Mouse (Mus musculus) kidney, adult 11 months (tissue): Measurements from ENCODE around the gene Pdzd2.

Experiments
- DNase-seq: peaks from one replicate; pipeline ENCODE4 v3.0.0; 2022

The Pdzd2 gene

GRCm38 (mm10) chr15:12424187-12424586 is 315.5 kb downstream of the Pdzd2 start:
- DNase-seq: no peak

GRCm38 (mm10) chr15:12420915-12421314 is 318.8 kb downstream of the Pdzd2 start:
- no peak for DNase-seq

GRCm38 (mm10) chr15:12420376-12420775 is 319.3 kb downstream of the Pdzd2 start:
- no peak for DNase-seq

DNA sequence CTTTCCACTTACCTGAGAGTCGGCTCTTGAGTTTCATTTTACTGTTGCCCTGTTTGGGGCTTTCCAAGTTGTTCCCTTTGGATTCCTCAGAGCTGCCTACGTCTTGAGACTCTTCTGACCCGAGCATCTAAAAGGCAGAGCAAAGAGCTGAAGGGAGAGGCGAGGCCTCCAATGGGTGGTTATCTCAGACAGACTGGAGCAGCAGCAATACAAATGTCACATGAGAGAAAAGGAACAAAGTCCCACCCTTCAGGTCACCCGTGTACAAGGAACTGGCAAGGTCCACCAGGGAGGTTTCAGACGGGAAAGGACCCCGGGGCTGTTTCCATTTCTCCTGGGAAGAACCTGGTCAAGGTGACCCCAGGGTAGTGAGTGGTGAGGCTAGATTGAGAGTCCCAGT is 320.3 kb downstream of the Pdzd2 start:
- DNase-seq: peak; percentile 14

GRCm38 (mm10) chr15:12415536-12416200 is 324.1 kb downstream of the Pdzd2 start:
- no peak for DNase-seq

GRCm38 (mm10) chr15:12414696-12415095 is 325.0 kb downstream of the Pdzd2 start:
- DNase-seq: no peak

DNA sequence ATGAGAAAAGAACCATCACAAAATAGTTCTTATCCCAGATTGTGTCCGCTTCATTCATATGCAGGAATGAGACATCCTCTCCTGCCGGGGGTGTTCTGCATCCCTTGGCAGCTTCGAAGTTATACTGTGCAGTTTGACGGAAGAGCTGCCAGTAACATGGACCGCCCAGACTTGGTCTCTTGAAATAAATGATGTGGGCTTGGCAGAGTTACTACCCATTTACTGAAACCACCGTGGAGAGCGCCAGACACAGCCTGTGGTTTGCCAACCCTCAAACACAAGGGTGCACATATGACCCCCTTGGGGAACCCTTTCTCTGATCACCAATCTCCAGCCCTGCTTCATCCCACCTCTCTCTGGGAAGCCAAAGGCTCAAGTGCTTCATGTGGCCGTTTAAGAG is 331.5 kb downstream of the Pdzd2 start:
- DNase-seq: no peak

DNA sequence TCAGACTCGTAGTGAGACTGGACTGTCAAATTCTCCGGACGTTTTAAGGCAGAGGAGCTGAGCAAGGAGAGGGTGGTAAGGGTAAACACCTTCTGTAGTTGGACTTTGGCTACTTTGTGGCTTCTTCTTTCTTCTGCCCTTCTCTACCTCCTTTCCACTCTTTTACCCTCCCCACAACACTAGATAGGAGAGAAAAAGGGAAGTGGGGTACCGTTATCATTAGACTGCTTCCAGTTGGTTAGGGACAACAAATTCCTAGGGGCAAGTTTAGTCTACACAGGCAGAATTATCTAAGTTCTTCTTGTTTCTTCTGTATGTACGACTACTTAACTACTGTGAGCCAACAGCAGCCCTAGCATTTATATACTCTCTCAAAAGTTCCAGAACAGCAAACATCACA is 334.1 kb downstream of the Pdzd2 start:
- DNase-seq: no peak

DNA sequence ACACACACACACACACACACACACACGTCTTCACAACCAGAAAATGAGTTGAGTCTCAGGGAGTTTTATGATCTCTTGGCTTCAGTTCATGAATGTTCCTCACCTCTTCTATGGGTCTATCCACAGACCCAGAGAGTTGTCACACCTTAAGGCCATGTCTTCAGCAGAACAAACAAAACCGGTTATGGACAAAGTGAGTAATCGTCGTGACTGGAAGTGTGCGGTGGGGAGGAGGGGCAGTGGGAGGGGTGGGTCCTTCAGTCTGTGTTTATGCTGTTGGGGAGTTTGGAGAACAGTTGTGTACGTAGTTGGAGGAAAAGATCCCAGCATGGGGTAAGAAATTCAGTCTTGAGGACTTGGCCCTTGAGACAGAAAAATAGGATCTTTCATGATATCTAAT is 342.7 kb downstream of the Pdzd2 start:
- no peak for DNase-seq

GRCm38 (mm10) chr15:12394758-12395157 is 345.0 kb downstream of the Pdzd2 start:
- DNase-seq: no peak

DNA sequence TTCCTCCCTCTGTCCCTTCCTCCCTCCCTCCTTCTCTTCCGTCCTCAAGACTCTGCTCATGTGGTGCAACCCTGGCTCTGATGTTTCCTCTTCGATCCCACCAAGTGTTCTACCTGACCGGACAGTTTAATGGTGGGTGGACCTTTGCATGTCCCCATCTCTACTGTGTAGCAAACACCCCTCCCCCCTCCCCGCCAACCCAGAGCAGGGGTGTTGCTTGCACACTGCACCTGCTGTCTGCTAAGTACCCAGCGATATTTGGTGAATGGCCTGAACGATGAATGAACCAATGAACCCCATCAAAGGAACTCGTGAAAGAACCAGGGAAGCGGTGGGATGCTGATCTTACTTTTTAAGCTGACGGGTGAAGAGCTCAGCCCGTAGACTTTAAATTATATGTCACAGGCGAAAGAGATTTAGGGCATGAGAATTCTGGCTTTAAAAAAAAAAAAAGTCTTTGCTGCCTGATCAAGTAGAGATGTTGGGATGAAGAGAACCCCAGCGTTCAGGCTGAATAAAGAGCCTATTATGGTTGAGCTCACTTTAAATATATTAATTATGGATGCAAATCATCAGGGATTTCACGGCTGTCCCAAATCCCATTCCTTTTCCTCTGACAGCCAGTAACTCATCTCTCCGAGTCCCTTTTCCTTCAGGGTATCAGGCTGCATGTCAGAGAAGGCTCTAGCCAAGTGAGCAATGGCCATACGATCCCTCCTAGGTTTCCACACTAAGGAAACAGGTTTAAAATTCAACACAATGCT is 350.8 kb downstream of the Pdzd2 start:
- DNase-seq: no peak

DNA sequence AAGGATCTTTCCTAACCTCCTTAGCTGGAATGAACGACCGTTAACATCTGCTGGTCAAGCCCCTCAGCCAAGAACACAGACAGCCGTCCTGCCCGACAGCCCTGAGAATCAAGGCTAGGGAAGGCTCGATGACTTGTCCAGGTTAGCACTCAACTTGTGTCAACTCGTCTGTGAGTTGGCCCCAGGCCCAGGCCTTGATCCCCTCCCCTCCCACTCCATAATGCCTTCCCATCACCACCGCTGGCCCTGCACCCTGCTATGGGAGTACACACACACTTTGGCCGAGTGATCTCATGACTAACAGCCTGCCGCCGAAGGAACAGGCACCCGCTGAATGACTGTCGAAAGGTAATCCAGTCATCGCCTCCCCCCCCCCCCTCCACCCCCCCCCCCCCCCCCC is 355.0 kb downstream of the Pdzd2 start:
- no peak for DNase-seq

DNA sequence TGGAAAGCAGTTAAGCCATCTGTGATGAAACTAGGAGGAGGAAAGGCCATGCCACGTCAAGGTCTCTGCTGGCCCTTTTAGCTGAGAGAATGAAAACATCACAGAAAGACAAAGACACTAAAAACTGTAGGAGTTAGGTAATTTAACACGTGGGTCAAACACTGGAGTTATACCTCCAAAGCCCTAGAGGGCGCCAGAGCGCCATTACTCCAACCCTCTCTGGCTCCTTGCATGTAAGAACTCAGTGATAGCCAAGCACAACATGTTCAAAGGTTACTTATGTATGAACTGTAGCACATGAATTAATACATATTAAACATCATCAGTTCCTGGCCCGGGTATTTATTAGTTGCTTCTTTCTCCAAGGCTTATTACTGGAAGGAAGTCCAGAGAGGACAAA is 359.2 kb downstream of the Pdzd2 start:
- peak; percentile 37 for DNase-seq

DNA sequence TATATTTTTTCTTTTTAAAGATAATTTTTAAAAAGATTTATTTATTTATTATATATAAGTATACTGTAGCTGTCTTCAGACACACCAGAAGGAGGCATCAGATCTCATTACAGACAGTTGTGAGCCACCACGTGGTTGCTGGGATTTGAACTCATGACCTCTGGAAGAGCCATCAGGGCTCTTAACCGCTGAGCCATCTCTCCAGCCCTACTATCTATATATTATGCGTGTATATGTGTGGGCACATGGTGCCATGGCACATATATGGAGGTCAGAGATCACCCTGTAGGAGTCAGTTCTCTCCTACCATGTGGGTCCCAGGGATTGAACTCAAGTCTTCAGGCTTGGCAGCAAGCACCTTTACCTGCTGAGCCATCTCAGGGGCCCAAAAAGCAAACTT is 359.7 kb downstream of the Pdzd2 start:
- no peak for DNase-seq

GRCm38 (mm10) chr15:12377800-12378199 is 361.9 kb downstream of the Pdzd2 start:
- DNase-seq: peak; percentile 48

DNA sequence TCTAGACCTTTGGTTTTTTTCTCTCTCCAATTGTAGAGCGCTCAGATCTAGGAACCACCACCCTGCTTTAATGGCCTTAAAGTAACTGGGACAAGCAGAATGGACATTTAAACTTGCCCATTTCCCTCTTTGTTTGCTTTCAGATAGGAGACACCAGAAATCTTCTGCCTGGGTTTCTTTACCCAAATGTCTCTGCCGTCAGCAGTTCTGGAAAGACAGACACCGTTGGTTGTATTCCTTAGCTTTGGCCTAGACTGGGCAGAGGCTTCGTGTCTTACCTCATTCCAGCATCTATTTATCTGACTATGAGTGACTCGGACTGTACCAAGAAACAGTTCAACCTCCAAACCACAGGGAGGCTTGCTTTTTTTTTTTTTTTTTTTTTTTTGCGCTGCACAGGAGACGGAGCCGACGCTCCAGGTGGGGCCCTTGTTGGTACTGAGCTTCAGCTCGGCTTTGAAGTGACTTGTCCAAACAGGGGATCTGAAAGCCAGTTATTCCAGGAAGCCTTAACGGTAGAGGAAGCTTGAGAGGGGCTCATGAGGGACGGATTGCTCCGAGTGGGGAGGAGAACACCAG is 363.1 kb downstream of the Pdzd2 start:
- no peak for DNase-seq

DNA sequence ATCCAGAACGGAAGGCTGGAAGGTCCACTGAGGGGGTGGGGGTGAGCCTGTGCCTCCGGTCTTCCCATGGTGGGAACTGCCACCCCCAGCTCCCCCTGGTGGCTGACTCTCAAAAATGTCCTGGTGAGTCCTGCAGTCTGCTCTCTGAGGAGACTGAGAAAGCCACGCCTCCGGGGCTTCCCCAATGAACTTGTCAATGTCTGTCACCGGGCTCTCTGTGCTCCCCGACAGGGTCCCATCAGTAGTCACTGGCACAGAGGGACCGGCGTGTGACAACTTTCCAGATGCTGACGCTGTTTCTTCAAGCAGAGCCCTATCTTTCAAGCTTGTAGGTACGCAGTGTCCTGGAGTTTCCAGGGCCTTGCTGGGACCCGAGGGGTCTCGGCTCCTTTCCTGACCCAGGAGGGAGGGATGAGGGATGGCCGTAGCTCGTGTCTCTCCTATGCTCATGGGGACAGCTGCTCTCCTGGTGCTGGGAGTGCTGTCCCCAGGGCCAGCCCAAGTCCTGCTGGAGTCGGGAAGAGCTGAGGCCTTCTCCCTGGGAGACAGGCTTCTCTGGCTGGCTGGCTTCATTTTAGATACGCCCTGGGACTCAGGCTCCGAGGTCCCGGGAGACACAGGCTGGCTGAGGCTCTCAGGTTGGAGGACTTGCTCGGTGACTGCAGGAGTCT is 363.9 kb downstream of the Pdzd2 start:
- peak; percentile 70 for DNase-seq

DNA sequence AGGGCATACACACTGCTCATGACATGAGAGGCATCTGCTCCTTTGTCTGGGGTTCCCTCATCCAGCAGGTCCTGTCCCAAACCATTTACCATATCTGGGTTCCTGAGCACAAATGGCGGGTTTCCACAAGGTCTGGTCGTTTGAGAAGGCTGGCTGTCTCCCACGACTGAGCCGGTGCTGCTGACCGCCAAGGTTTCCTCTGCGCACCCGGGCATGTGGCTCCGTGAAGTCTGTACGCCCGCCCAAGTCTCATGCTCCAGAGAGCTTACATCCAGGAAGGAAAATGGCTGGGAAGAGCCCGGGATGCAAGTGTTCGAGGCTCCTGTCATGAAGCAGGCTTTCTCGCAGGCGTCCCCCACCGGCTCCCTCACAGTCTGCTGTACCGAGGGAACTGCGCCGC is 364.8 kb downstream of the Pdzd2 start:
- no peak for DNase-seq

DNA sequence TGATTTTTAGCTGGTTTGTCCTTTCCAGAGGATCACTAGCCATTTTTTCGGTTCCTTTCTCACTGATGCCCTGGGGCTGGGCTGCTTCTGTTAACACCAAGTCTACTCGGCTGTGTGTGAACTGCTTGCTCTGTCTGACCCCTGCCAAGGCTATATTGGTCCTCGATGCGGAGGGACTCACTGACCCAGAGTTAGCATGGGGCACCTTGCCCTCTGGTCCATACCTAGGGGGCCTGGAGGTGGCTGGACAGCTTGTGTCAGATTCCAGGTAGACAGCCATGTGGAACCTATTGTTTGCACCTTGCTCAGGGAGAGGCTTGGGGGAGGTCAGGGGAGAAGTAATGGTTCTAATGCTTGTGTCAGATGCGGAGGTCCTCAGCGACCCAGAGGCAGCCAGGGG is 365.8 kb downstream of the Pdzd2 start:
- peak; percentile 76 for DNase-seq

DNA sequence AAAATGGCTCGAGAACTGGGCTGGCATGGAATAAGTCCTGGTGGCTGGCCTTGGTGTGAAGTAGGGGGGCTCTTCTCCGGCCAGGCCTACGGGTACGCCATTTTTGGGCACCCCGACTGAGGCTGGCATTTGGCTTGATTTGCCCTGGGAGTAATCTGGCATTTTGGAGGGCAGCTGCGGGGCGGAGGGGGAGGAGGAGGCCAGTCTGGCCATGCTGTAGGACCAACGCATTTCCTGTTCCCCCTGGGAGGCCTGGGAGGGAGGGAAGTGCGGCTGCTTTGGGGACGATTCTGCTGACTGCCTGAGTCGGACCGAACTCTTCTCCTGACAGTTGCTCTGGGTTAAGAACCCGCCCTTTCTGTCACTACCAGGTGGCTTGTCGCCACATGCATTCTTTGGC is 366.2 kb downstream of the Pdzd2 start:
- no peak for DNase-seq

- DNase-seq: peak; percentile 56
Observed at GRCm38 (mm10) chr15:12371183-12371582, 368.5 kb downstream of the Pdzd2 start.

DNA sequence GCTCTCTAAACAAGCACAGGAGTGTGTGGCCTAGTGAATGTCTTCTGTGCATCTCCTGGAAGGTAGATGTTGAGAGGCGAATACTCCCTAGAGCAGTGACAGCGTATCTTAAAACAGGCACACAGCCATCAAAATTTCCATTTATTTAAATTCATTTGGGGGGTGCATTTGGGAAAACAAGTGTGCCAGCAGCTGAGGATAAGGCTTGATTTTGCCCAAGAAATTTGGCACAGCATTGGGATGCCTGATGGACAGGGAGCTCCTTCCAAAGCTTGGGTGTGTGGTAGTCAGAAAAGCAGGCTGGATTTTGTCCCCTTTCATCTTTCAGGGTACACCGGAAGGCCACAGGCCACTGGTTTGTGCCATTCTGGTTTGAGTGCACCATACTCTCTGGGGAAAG is 369.6 kb downstream of the Pdzd2 start:
- no peak for DNase-seq

GRCm38 (mm10) chr15:12368850-12369249 is 370.9 kb downstream of the Pdzd2 start:
- DNase-seq: no peak

GRCm38 (mm10) chr15:12368357-12368756 is 371.4 kb downstream of the Pdzd2 start:
- DNase-seq: no peak
